Mouse (Mus musculus) hindbrain, embryonic 11.5 days (tissue): ENCODE measurements at regions not wholly inside any gene's neighbourhood (a gene's known extent, or its start where the extent isn't known, plus 50 kb on each side); places are given as distances from the start of the nearest gene placed in this dataset.
"Not testable (repeated sequence)": the region's sequence is repeated elsewhere in the genome, so short reads cannot be mapped to it uniquely, and the experiment has no call there.

Experiments
- ATAC-seq: fragments of 200-750 bp; cut with Nextera tagmentation; 2 replicates; pipeline ENCODE4 v1.8.0; 2017; ENCODE audit warnings: mild to moderate bottlenecking, moderate TSS enrichment, moderate library complexity; ENCODE audit not compliant: low FRiP score
- DNase-seq: peaks from one replicate; pipeline ENCODE4 v3.0.0-alpha.2; 2015; ENCODE audit warnings: low spot score
- H3K27ac ChIP-seq: fragments of 300-500 bp; sonication (generic); 2 replicates; pipeline ENCODE4 v1.5.1; 2014; ENCODE audit warnings: mild to moderate bottlenecking, low read depth, low read length
- H3K27me3 ChIP-seq: fragments of 300-500 bp; sonication (generic); 2 replicates; pipeline ENCODE4 v1.6.1; 2014; ENCODE audit warnings: mild to moderate bottlenecking, low read length, moderate library complexity, mixed read lengths; ENCODE audit not compliant: control insufficient read depth, insufficient read depth
- H3K36me3 ChIP-seq: fragments of 300-500 bp; sonication (generic); 2 replicates; pipeline ENCODE4 v1.6.1; 2014; ENCODE audit warnings: mild to moderate bottlenecking, low read length, moderate library complexity, mixed read lengths; ENCODE audit not compliant: control insufficient read depth, insufficient read depth
- H3K4me1 ChIP-seq: fragments of 300-500 bp; sonication (generic); replicated peaks from 2 replicates; pipeline ENCODE4 v1.6.1; 2014; ENCODE audit warnings: low read length, mixed read lengths; ENCODE audit not compliant: control insufficient read depth, insufficient read depth
- H3K4me2 ChIP-seq: fragments of 300-500 bp; sonication (generic); replicated peaks from 2 replicates; pipeline ENCODE4 v1.6.1; 2014; ENCODE audit warnings: mild to moderate bottlenecking, low read depth, low read length
- H3K4me3 ChIP-seq: fragments of 300-500 bp; sonication (generic); 2 replicates; pipeline ENCODE4 v1.5.1; 2014; ENCODE audit warnings: low read depth, low read length
- H3K9ac ChIP-seq: fragments of 300-500 bp; sonication (generic); 2 replicates; pipeline ENCODE4 v1.6.1; 2014; ENCODE audit warnings: low read depth, low read length
- H3K9me3 ChIP-seq: fragments of 300-500 bp; sonication (generic); 2 replicates; pipeline ENCODE4 v1.6.1; 2016; ENCODE audit warnings: low read length; ENCODE audit not compliant: control insufficient read depth
- WGBS: fragments of 180-500 bp; shearing (Covaris S2); extraction: QIAGEN DNeasy Blood & Tissue Kit; methylation state at CpG from one replicate; pipeline ENCODE4 v1.1.7; 2014; 5-methylcytosine and 5-hydroxymethylcytosine counted together

DNA sequence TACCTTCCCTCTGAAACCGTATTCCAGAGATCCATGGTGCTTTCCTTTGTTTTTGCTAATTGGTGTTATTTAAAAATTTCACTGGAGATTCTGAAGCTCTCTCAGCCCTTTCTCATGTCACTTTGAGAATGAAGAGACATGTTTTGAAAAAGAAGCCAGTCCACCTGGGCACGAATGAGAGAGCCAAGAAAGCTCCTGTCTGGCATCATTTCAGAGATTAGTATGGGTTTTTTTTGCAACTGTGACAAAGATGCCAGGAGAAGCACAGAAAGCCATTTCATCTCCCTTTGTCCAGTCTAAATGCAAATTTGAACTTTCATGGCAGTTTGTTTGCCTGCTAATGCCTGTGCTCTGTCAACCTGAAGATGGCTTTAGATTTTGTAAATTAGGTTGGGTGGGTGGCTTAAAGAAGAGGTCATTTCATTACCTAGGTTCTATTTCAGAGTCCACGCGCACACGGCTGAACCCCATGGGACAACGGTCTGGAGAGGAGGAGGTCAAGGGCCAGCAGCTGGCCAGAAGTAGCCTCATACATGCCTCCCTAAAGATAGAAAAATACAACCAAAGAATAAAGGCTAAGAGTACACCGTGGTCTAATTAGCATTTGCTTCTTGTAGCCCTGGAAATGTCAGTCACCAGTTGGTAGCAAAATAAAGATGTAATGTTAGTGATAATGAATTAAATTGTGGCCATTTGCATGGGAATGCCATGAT lies 600.5 kb upstream of the Got2 start:
- Histone ChIP-seq H3K4me3 (no peak overlapping the region), H3K27ac (peak overlapping the region; percentile 9; the same call in 1 of the 2 replicates), H3K27me3 (no peaks in the 10 kb centered on the region), H3K9me3 (no peaks in the 10 kb centered on the region), H3K4me1 (no peaks in the 10 kb centered on the region), H3K36me3 (no peaks in the 10 kb centered on the region), H3K9ac (no peak overlapping the region), H3K4me2 (no peak overlapping the region)
- DNase-seq: peak; percentile 23
- 41% methylated on average over 7 of the region's 7 CpGs for WGBS
- ATAC-seq: no peak

- Histone ChIP-seq H3K9ac (no peak overlapping the region), H3K36me3 (no peaks in the 10 kb centered on the region), H3K4me3 (no peak overlapping the region), H3K27me3 (no peaks in the 10 kb centered on the region), H3K4me2 (no peak overlapping the region), H3K9me3 (no peaks in the 10 kb centered on the region), H3K27ac (no peak overlapping the region), H3K4me1 (no peaks in the 10 kb centered on the region)
- peak; percentile 3 for DNase-seq
- no peak for ATAC-seq
- WGBS: 44% methylated on average over 6 of the region's 6 CpGs
Measured at GRCm38 (mm10) chr8:96455915-96456314, 567.6 kb upstream of the Got2 start.

DNA sequence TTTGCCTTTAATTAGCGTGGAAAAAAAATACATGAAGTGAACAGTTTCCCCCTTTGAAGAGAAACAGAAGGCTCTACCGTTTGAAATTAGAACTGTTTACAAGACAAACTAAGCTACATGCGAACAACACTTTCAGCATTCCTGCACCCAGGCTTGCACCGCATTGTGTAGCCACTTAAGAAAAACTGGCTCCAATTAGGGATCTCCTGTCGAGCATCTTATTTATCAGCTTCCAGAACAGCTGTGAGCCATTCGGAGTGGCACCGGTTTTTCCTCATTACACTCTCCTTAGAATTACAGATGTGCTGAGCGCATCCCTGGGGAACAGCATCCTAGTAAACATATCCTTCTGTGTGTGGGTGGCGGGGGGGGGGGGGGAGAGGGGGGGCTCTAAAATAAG lies 567.0 kb upstream of the Got2 start:
- peak; percentile 19 for DNase-seq

DNA sequence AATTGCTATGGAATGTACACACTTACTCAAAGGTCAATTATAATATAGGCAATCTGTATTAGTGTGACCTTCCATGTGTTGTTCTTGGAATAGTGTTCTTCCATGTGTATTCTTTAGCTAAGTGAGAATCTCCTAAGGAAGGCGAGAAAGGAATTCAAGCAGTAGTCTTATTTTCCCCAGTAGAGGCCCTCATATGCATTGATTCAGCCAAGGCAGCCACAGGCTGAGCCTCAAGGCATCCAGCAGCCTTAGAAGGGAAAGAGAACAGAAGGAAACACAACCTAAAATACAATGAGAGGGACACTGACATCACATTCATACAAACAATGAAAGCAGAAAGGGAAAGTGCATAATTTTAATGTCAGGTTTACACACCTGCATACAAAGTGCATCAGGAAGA lies 541.4 kb upstream of the Got2 start:
- no peaks in the 10 kb centered on the region for H3K4me1 ChIP-seq
- no peaks in the 10 kb centered on the region for H3K27me3 ChIP-seq
- H3K9me3 ChIP-seq: no peaks in the 10 kb centered on the region
- WGBS: 55% methylated on average over 1 of the region's 1 CpGs
- no peak overlapping the region for H3K4me2 ChIP-seq
- no peak overlapping the region for H3K9ac ChIP-seq
- H3K36me3 ChIP-seq: no peaks in the 10 kb centered on the region
- no peak overlapping the region for H3K4me3 ChIP-seq
- no peak for ATAC-seq
- H3K27ac ChIP-seq: no peak overlapping the region
- DNase-seq: no peak

More for the DNA sequence above, 567.0 kb upstream of the Got2 start:
- no peak overlapping the region; the same call in 1 of the 2 replicates for H3K4me2 ChIP-seq
- H3K4me1 ChIP-seq: no peaks in the 10 kb centered on the region
- ATAC-seq: no peak
- no peak overlapping the region for H3K9ac ChIP-seq
- no peaks in the 10 kb centered on the region for H3K9me3 ChIP-seq
- no peaks in the 10 kb centered on the region for H3K36me3 ChIP-seq
- 26% methylated on average over 9 of the region's 9 CpGs for WGBS
- H3K27ac ChIP-seq: no peak overlapping the region
- no peak overlapping the region for H3K4me3 ChIP-seq
- no peaks in the 10 kb centered on the region for H3K27me3 ChIP-seq

DNA sequence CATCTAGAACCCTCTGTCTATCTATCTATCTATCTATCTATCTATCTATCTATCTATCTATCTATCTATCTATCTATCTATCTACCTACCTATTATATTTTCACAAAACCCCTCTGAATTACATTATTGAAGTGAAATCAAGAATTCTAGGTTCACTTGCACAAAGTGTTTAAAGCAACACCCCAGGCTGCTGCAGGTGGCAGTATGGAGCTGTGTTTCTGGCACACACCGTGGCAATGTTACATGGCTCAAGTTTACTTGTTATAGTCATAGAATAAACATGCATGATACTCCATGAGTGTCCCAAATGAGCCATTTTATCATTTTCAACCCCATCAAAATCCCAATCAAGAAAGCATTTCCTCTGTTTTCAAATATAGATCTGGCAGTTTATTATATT lies 538.6 kb upstream of the Got2 start:
- Histone ChIP-seq H3K27ac (no peak overlapping the region), H3K9ac (no peak overlapping the region), H3K4me1 (no peaks in the 10 kb centered on the region), H3K4me2 (no peak overlapping the region), H3K36me3 (no peaks in the 10 kb centered on the region), H3K9me3 (no peaks in the 10 kb centered on the region), H3K4me3 (no peak overlapping the region), H3K27me3 (no peaks in the 10 kb centered on the region)
- 70% methylated on average over 1 of the region's 1 CpGs for WGBS
- ATAC-seq (no peak), DNase-seq (peak; percentile 17)

GRCm38 (mm10) chr8:96409601-96410000 lies 521.3 kb upstream of the Got2 start:
- no peaks in the 10 kb centered on the region for H3K27me3 ChIP-seq
- no peaks in the 10 kb centered on the region for H3K36me3 ChIP-seq
- no peak overlapping the region for H3K4me2 ChIP-seq
- H3K9me3 ChIP-seq: no peaks in the 10 kb centered on the region
- H3K9ac ChIP-seq: no peak overlapping the region
- WGBS: 73% methylated on average over 1 of the region's 1 CpGs
- ATAC-seq (no peak), DNase-seq (no peak)
- H3K27ac ChIP-seq: no peak overlapping the region
- H3K4me1 ChIP-seq: no peaks in the 10 kb centered on the region
- no peak overlapping the region for H3K4me3 ChIP-seq

- Histone ChIP-seq H3K4me2 (no peak overlapping the region), H3K27ac (no peak overlapping the region), H3K9ac (no peak overlapping the region), H3K27me3 (no peaks in the 10 kb centered on the region), H3K4me3 (no peak overlapping the region), H3K9me3 (no peaks in the 10 kb centered on the region), H3K36me3 (no peaks in the 10 kb centered on the region), H3K4me1 (no peaks in the 10 kb centered on the region)
- ATAC-seq: no peak
- DNase-seq: no peak
- WGBS: 89% methylated on average over 15 of the region's 15 CpGs
Measured at GRCm38 (mm10) chr8:96404549-96405145, 516.3 kb upstream of the Got2 start.

DNA sequence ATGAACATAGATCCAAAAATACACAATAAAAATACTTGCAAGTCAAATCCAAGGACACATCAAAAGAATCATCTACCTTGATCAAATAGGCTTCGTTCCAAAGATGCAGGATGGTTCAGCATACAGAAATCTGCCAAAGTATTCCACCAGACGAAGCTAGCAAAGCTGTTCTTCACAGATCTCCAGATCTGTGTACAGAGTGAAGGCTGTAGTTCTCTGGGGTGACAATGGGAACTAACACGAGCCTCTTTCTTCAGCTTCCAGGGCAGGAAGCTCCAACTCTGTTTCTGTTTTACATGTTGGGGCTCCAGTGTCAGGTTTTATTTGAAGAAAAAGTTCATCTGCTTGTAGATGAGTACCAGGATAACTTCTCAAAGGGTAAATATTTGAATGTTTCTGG lies 515.3 kb upstream of the Got2 start:
- no peak overlapping the region for H3K9ac ChIP-seq

GRCm38 (mm10) chr8:96399381-96399780 lies 511.0 kb upstream of the Got2 start:
- not testable (repeated sequence) for H3K9ac ChIP-seq, H3K27me3 ChIP-seq, H3K4me1 ChIP-seq, ATAC-seq, H3K27ac ChIP-seq, H3K4me2 ChIP-seq, DNase-seq, H3K9me3 ChIP-seq, H3K4me3 ChIP-seq, H3K36me3 ChIP-seq
- WGBS: 80% methylated on average over 4 of the region's 4 CpGs

More for the DNA sequence above, 515.3 kb upstream of the Got2 start:
- ATAC-seq (no peak), DNase-seq (no peak)
- Histone ChIP-seq H3K27ac (no peak overlapping the region), H3K36me3 (no peaks in the 10 kb centered on the region), H3K4me1 (no peaks in the 10 kb centered on the region), H3K9me3 (no peaks in the 10 kb centered on the region), H3K4me2 (no peak overlapping the region), H3K4me3 (no peak overlapping the region), H3K27me3 (no peaks in the 10 kb centered on the region)
- WGBS: 79% methylated on average over 3 of the region's 3 CpGs
